Comparison of ENCODE assay signal across 32 mouse cellular contexts in genomic region chr7:111492242-111492949, GRCm38 (mm10).
DNase-seq lines count a peak whose midpoint lies in the region; ATAC-seq and TF ChIP-seq lines count a peak whose summit lies in the region.
"Had no signal": no experiment of that assay in that cellular context is flagged by ENCODE, and none has a peak within 500 bp of the region (broad histone marks: within the 10 kb centered on the region; RNA-seq: fewer than 3 reads in every experiment).

No protein-coding gene starts in this region.

- H3K4me2 ChIP-seq in kidney, embryonic 14.5 days (replicated peaks; ENCODE audit: low read depth, low read length): no peak overlapping the region
- no peak overlapping the region for H3K4me2 ChIP-seq in neural tube, embryonic 13.5 days
- no peak overlapping the region for H3K4me2 ChIP-seq in neural tube, embryonic 15.5 days
- no peak overlapping the region for H3K4me2 ChIP-seq in liver, postnatal 0 days (ENCODE audit: low read depth, low read length)
- H3K4me2 ChIP-seq: forebrain, embryonic 13.5 days; heart, embryonic 15.5 days; hindbrain, embryonic 12.5 days; intestine, embryonic 15.5 days; liver, embryonic 12.5 days; midbrain, embryonic 12.5 days; neural tube, embryonic 12.5 days; stomach, embryonic 15.5 days had no signal

- H3K9ac ChIP-seq in kidney, embryonic 14.5 days (ENCODE audit: low read depth, low read length): no peak overlapping the region
- H3K9ac ChIP-seq in neural tube, embryonic 13.5 days: no peak overlapping the region
- H3K9ac ChIP-seq in neural tube, embryonic 15.5 days (replicated peaks): no peak overlapping the region
- no peak overlapping the region for H3K9ac ChIP-seq in liver, postnatal 0 days (replicated peaks)
- H3K9ac ChIP-seq: forebrain, embryonic 13.5 days; heart, embryonic 15.5 days; hindbrain, embryonic 12.5 days; intestine, embryonic 15.5 days; liver, embryonic 12.5 days; midbrain, embryonic 12.5 days; neural tube, embryonic 12.5 days; stomach, embryonic 15.5 days had no signal

- no peaks in the 10 kb centered on the region for H3K9me3 ChIP-seq in kidney, embryonic 14.5 days (ENCODE audit: control insufficient read depth, low read length)
- no peaks in the 10 kb centered on the region for H3K9me3 ChIP-seq in neural tube, embryonic 13.5 days
- H3K9me3 ChIP-seq in neural tube, embryonic 15.5 days (replicated peaks): no peaks in the 10 kb centered on the region
- no peaks in the 10 kb centered on the region for H3K9me3 ChIP-seq in liver, postnatal 0 days (ENCODE audit: low read length)
- H3K9me3 ChIP-seq: forebrain, embryonic 13.5 days; heart, embryonic 15.5 days; hindbrain, embryonic 12.5 days; intestine, embryonic 15.5 days; liver, embryonic 12.5 days; megakaryocyte, embryonic 14.5 days; midbrain, embryonic 12.5 days; neural tube, embryonic 12.5 days; stomach, embryonic 15.5 days had no signal

- peaks cover 3% of the 10 kb centered on the region for H3K27me3 ChIP-seq in kidney, embryonic 14.5 days (ENCODE audit: control insufficient read depth, insufficient read depth, low read length)
- no peaks in the 10 kb centered on the region for H3K27me3 ChIP-seq in neural tube, embryonic 13.5 days
- no peaks in the 10 kb centered on the region for H3K27me3 ChIP-seq in neural tube, embryonic 15.5 days (replicated peaks)
- H3K27me3 ChIP-seq in liver, postnatal 0 days (ENCODE audit: insufficient read depth, low read length): no peaks in the 10 kb centered on the region
- H3K27me3 ChIP-seq: CH12.LX; forebrain, embryonic 13.5 days; heart, embryonic 15.5 days; intestine, embryonic 15.5 days; liver, embryonic 12.5 days; megakaryocyte, embryonic 14.5 days; midbrain, embryonic 12.5 days; neural tube, embryonic 12.5 days; stomach, embryonic 15.5 days had no signal

- no peak overlapping the region for H3K4me3 ChIP-seq in kidney, embryonic 14.5 days (ENCODE audit: low read length)
- H3K4me3 ChIP-seq in neural tube, embryonic 13.5 days: no peak overlapping the region
- no peak overlapping the region for H3K4me3 ChIP-seq in neural tube, embryonic 15.5 days (replicated peaks)
- no peak overlapping the region for H3K4me3 ChIP-seq in liver, postnatal 0 days (ENCODE audit: low read depth, low read length)
- H3K4me3 ChIP-seq: forebrain, embryonic 13.5 days; heart, embryonic 15.5 days; hindbrain, embryonic 12.5 days; intestine, embryonic 15.5 days; left cerebral cortex, adult 2 months; liver, embryonic 12.5 days; megakaryocyte, embryonic 14.5 days; midbrain, embryonic 12.5 days; myocyte; neural tube, embryonic 12.5 days; stomach, embryonic 15.5 days had no signal

- no peaks in the 10 kb centered on the region for H3K36me3 ChIP-seq in kidney, embryonic 14.5 days (ENCODE audit: control insufficient read depth, insufficient read depth, low read length)
- H3K36me3 ChIP-seq in neural tube, embryonic 13.5 days: no peaks in the 10 kb centered on the region
- H3K36me3 ChIP-seq in neural tube, embryonic 15.5 days: no peaks in the 10 kb centered on the region
- H3K36me3 ChIP-seq in liver, postnatal 0 days (replicated peaks; ENCODE audit: insufficient read depth, low read length): no peaks in the 10 kb centered on the region
- H3K36me3 ChIP-seq: heart, embryonic 15.5 days; hindbrain, embryonic 12.5 days; intestine, embryonic 15.5 days; liver, embryonic 12.5 days; midbrain, embryonic 12.5 days; neural tube, embryonic 12.5 days; stomach, embryonic 15.5 days had no signal

- H3K27ac ChIP-seq in kidney, embryonic 14.5 days (ENCODE audit: low read depth, low read length): no peak overlapping the region
- H3K27ac ChIP-seq in neural tube, embryonic 13.5 days (replicated peaks): no peak overlapping the region
- H3K27ac ChIP-seq in neural tube, embryonic 15.5 days (replicated peaks): no peak overlapping the region
- no peak overlapping the region for H3K27ac ChIP-seq in liver, postnatal 0 days (ENCODE audit: low read depth)
- H3K27ac ChIP-seq: forebrain, embryonic 13.5 days; heart, embryonic 15.5 days; hindbrain, embryonic 12.5 days; hindbrain, postnatal 0 days; intestine, embryonic 15.5 days; left cerebral cortex, adult 2 months; liver, embryonic 12.5 days; midbrain, embryonic 12.5 days; neural tube, embryonic 12.5 days; stomach, embryonic 15.5 days had no signal

- DNase-seq in adrenal gland, adult (ENCODE audit: inconsistent age in 2 of 2, low spot score in 1 of 2): peak; percentile 33 to 87
- no peak for DNase-seq in adrenal gland, postnatal 4 days (ENCODE audit: low spot score in 2 of 2)
- no peak for DNase-seq in kidney, adult 8-10 months
- DNase-seq in liver, postnatal 0 days: no peak
- DNase-seq in gastrocnemius, postnatal 4 days (ENCODE audit: low spot score in 2 of 2): no peak
- DNase-seq: cerebellum, adult 11 months; cerebellum, adult 9-10 months; cerebellum, postnatal 36 days; embryo, embryonic 11 days; gastrocnemius, postnatal 36 days; heart, postnatal 36 days; kidney, postnatal 14 days; lung, adult 18-20 months; lung, postnatal 4 days; right cerebral cortex, postnatal 25 days had no signal

- TF ChIP-seq EP300 in liver, postnatal 0 days (IDR thresholded peaks at IDR 0.05; ENCODE audit: low read depth): no peak

- TF ChIP-seq CTCF in liver, postnatal 0 days (IDR thresholded peaks at IDR 0.05; ENCODE audit: low read depth): no peak

- peak; percentile 85 for ATAC-seq in kidney, embryonic 14.5 days (ENCODE audit: low FRiP score, low TSS enrichment)
- ATAC-seq in neural tube, embryonic 13.5 days (ENCODE audit: low read depth): peak; percentile 40; the same call in 1 of the 2 replicates
- ATAC-seq in neural tube, embryonic 15.5 days (ENCODE audit: low FRiP score): no peak
- no peak for ATAC-seq in liver, postnatal 0 days
- ATAC-seq: activated CD4-positive, CD25-positive, alpha-beta regulatory T cell, adult 4 months; forebrain, embryonic 13.5 days; hindbrain, postnatal 0 days; intestine, embryonic 15.5 days; liver, embryonic 12.5 days had no signal

- WGBS in kidney, embryonic 14.5 days: 32% methylated on average over 5 of the region's 5 CpGs
- WGBS in neural tube, embryonic 13.5 days: 69% methylated on average over 5 of the region's 5 CpGs
- 71% methylated on average over 5 of the region's 5 CpGs for WGBS in neural tube, embryonic 15.5 days
- WGBS in liver, postnatal 0 days (ENCODE audit: insufficient replicate concordance): 58% methylated on average over 5 of the region's 5 CpGs

- no peaks in the 10 kb centered on the region for H3K4me1 ChIP-seq in kidney, embryonic 14.5 days (ENCODE audit: control insufficient read depth, insufficient read depth, low read length)
- peaks cover 4% of the 10 kb centered on the region for H3K4me1 ChIP-seq in neural tube, embryonic 13.5 days (replicated peaks)
- peaks cover 3% of the 10 kb centered on the region; the same call in 1 of the 2 replicates for H3K4me1 ChIP-seq in neural tube, embryonic 15.5 days
- H3K4me1 ChIP-seq in liver, postnatal 0 days (ENCODE audit: insufficient read depth): no peaks in the 10 kb centered on the region
- H3K4me1 ChIP-seq: forebrain, embryonic 13.5 days; heart, embryonic 15.5 days; hindbrain, embryonic 12.5 days; intestine, embryonic 15.5 days; megakaryocyte, embryonic 14.5 days; midbrain, embryonic 12.5 days; neural tube, embryonic 12.5 days; stomach, embryonic 15.5 days had no signal

Comparison
In these comparisons a context has a peak if more than half of its experiments do, and no peak if none do; other contexts are left out.
1. DNase-seq: peak in adrenal gland, adult (2 of 2); none in adrenal gland, postnatal 4 days (0 of 2), kidney, adult 8-10 months (0 of 2), liver, postnatal 0 days (single experiment) and gastrocnemius, postnatal 4 days (0 of 2).
2. ATAC-seq: peak in kidney, embryonic 14.5 days (single experiment) and neural tube, embryonic 13.5 days (single experiment); none in neural tube, embryonic 15.5 days (single experiment) and liver, postnatal 0 days (single experiment).